Mouse (Mus musculus) ES-Bruce4 (cell line): ENCODE data around the gene Rin3. TPM values are rescaled to one million over a fixed set of nuclear protein-coding genes. Genes with fewer than 3 reads are reported as not detected.
A peak's percentile ranks its signal among the peaks of the same experiment; 100 is the strongest.

Source experiments
- H3K27ac ChIP-seq: 2 replicates; pipeline ENCODE4 v1.5.1; 2012; ENCODE audit warnings: low read length, inconsistent platforms; ENCODE audit not compliant: insufficient read depth
- H3K27me3 ChIP-seq: 2 replicates; pipeline ENCODE4 v1.6.1; 2012; ENCODE audit warnings: mild to moderate bottlenecking, low read length, inconsistent platforms; ENCODE audit not compliant: control insufficient read depth, poor library complexity, insufficient read depth, severe bottlenecking
- H3K36me3 ChIP-seq: 2 replicates; pipeline ENCODE4 v1.6.1; 2012; ENCODE audit warnings: inconsistent platforms, mild to moderate bottlenecking, low read length, moderate library complexity; ENCODE audit not compliant: control insufficient read depth, poor library complexity, insufficient read depth, severe bottlenecking
- H3K4me1 ChIP-seq: one replicate; pipeline ENCODE4 v1.8.1; 2011; ENCODE audit warnings: low read length; ENCODE audit not compliant: control insufficient read depth, insufficient read depth
- H3K4me3 ChIP-seq: 2 replicates; pipeline ENCODE4 v1.5.1; 2011; ENCODE audit warnings: low read depth, mild to moderate bottlenecking, low read length
- H3K9ac ChIP-seq: 2 replicates; pipeline ENCODE4 v1.6.1; 2012; ENCODE audit warnings: low read depth, mild to moderate bottlenecking, inconsistent platforms; ENCODE audit not compliant: poor library complexity, severe bottlenecking
- H3K9me3 ChIP-seq: replicated peaks from 2 replicates; pipeline ENCODE4 v1.6.1; 2012; ENCODE audit warnings: mild to moderate bottlenecking, low read length, inconsistent platforms; ENCODE audit not compliant: control insufficient read depth, poor library complexity, insufficient read depth, severe bottlenecking
- CTCF ChIP-seq: IDR thresholded peaks from one replicate; pipeline ENCODE4 v1.8.1; 2011; ENCODE audit warnings: low read depth, low read length
- EP300 ChIP-seq: IDR thresholded peaks from 2 replicates; pipeline ENCODE4 v1.6.1; 2011; ENCODE audit warnings: low read depth, low read length; ENCODE audit not compliant: insufficient read depth
- POLR2A ChIP-seq: IDR thresholded peaks from one replicate; pipeline ENCODE4 v1.8.1; 2011; ENCODE audit warnings: low read length; ENCODE audit not compliant: insufficient read depth
- polyA plus RNA-seq: library from polyadenylated mRNA; stranded (reverse); fragments of >200 nt; gene quantifications from 2 replicates; pipeline ENCODE4 v1.2.4, GENCODE M21; 2011; ENCODE audit warnings: low read depth; ENCODE audit not compliant: missing spikeins, insufficient read depth, insufficient read length

Rin3 gene
- polyA plus RNA-seq, 1 experiment: 8.7 TPM

- H3K4me1 ChIP-seq: no peaks in the 10 kb centered on the region
- no peaks in the 10 kb centered on the region for H3K9me3 ChIP-seq
- H3K27ac ChIP-seq: no peak overlapping the region
- H3K9ac ChIP-seq: no peak overlapping the region
- no peaks in the 10 kb centered on the region for H3K36me3 ChIP-seq
- TF ChIP-seq CTCF (peak; percentile 96), EP300 (no peak)
- no peaks in the 10 kb centered on the region for H3K27me3 ChIP-seq
- peak overlapping the region; percentile 36 for H3K4me3 ChIP-seq
These were observed 104.5 kb downstream of the Rin3 start for GRCm38 (mm10) chr12:102387219-102387917.

GRCm38 (mm10) chr12:102390042-102390441, 107.2 kb downstream of the Rin3 start:
- Histone ChIP-seq H3K4me3 (peak overlapping the region; percentile 28), H3K9me3 (no peaks in the 10 kb centered on the region), H3K9ac (no peak overlapping the region), H3K36me3 (no peaks in the 10 kb centered on the region), H3K27me3 (no peaks in the 10 kb centered on the region), H3K4me1 (no peaks in the 10 kb centered on the region), H3K27ac (no peak overlapping the region)
- TF ChIP-seq POLR2A (no peak), EP300 (no peak), CTCF (no peak)

GRCm38 (mm10) chr12:102391109-102391508, 108.3 kb downstream of the Rin3 start:
- no peak overlapping the region for H3K27ac ChIP-seq
- TF ChIP-seq CTCF (no peak), POLR2A (no peak), EP300 (no peak)
- H3K4me3 ChIP-seq: no peak overlapping the region
- H3K27me3 ChIP-seq: no peaks in the 10 kb centered on the region
- no peaks in the 10 kb centered on the region for H3K4me1 ChIP-seq
- H3K36me3 ChIP-seq: no peaks in the 10 kb centered on the region
- no peak overlapping the region for H3K9ac ChIP-seq
- no peaks in the 10 kb centered on the region for H3K9me3 ChIP-seq

DNA sequence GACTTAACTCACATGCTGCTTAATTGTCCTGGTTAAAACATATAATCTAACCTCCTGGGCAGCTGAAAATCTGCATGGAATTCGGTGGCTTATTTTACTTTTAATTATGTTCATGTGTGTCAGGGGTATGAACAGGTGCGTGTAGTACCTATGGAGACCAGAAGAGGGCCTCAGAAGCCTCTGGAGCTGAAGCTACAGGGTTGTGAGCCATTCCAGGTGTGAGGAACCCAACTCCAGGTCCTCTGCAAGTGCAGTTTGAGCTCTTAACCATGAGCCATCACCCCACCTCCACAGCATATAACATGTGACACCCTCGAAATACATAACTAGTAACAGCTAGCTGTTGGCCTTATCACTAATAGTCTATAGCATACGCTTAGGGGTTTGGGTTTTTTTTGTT, 109.1 kb downstream of the Rin3 start:
- Histone ChIP-seq H3K4me3 (no peak overlapping the region), H3K27ac (no peak overlapping the region), H3K9me3 (no peaks in the 10 kb centered on the region), H3K27me3 (no peaks in the 10 kb centered on the region), H3K4me1 (no peaks in the 10 kb centered on the region), H3K9ac (no peak overlapping the region), H3K36me3 (no peaks in the 10 kb centered on the region)
- TF ChIP-seq EP300: no peak
- TF ChIP-seq CTCF: peak; percentile 67

DNA sequence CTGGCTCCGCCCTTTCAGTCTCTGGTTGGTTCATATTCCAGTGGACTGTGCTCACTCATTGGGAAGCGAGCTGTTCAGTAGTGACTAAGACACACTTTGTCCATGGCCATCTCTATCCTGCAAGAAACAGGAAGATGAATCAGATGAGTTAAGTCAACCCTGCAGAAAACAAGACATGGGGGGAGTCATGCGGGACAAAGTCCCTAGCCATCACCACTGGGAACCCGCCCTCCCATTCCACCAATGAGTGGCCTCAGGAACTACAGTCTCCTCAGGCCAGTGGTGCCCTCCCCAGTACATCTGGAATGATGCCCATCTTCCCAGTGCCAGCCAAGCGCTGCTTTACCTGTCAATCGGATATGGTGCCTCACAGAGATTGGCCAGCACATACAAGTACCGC, 111.6 kb downstream of the Rin3 start:
- Histone ChIP-seq H3K9ac (no peak overlapping the region), H3K4me1 (no peaks in the 10 kb centered on the region), H3K36me3 (no peaks in the 10 kb centered on the region), H3K9me3 (no peaks in the 10 kb centered on the region), H3K27ac (no peak overlapping the region), H3K4me3 (no peak overlapping the region), H3K27me3 (no peaks in the 10 kb centered on the region)
- TF ChIP-seq CTCF: no peak
- no peak for TF ChIP-seq POLR2A
- no peak for TF ChIP-seq EP300

DNA sequence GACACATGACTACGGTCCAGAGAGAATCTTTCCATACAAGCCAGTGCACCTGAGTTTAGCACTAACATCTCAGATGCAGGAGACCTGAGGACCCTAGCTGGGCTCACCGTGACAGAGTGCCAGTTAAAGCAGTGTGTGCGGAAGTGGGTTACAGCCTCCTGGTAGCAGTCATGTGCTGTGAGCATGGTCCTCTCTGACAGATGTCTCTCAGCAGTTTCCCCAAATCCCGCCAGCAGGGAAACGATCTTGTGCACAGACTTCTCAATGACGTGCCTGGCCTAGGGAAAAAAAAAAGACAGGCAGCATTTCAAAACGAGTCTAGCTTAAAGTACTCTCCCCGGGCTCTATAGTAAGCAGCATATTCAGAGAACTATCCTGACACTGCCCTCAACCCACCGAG, 112.7 kb downstream of the Rin3 start:
- Histone ChIP-seq H3K4me3 (no peak overlapping the region), H3K27me3 (no peaks in the 10 kb centered on the region), H3K27ac (no peak overlapping the region), H3K9ac (no peak overlapping the region), H3K36me3 (no peaks in the 10 kb centered on the region), H3K9me3 (no peaks in the 10 kb centered on the region), H3K4me1 (no peaks in the 10 kb centered on the region)
- TF ChIP-seq EP300 (no peak), CTCF (no peak)
